ENCODE assay signal across 15 mouse cellular contexts in genomic region chr4:115518000-115518399, GRCm38 (mm10). TPM values are rescaled to one million over a fixed set of nuclear protein-coding genes. Genes with fewer than 3 reads are reported as not detected.
"Had no signal": no experiment of that assay in that cellular context is flagged by ENCODE, and none has a peak within 500 bp of the region (broad histone marks: within the 10 kb centered on the region; RNA-seq: fewer than 3 reads in every experiment).

Gene Cyp4a10, plus strand, starts transcription at chr4:115518264.

RNA-seq across cellular contexts. Expression of gene Cyp4a10, which starts in this region (rescaled TPM):
- polyA plus RNA-seq: frontal cortex, adult 2 months; heart, embryonic 11.5 days; heart, embryonic 13.5 days; heart, embryonic 15.5 days; heart, postnatal 0 days; hindbrain, embryonic 11.5 days; hindbrain, embryonic 13.5 days; hindbrain, embryonic 15.5 days; hindbrain, postnatal 0 days; intestine, embryonic 14.5 days; limb, embryonic 10.5 days; limb, embryonic 12.5 days; limb, embryonic 14.5 days; liver, embryonic 12.5 days; liver, embryonic 14.5 days had no signal
